Mouse (Mus musculus) megakaryocyte, adult 5-6 weeks (primary cell): ENCODE measurements around the gene Tnfrsf14. TPM values are rescaled to one million over a fixed set of nuclear protein-coding genes. Genes with fewer than 3 reads are reported as not detected.

ENCODE experiments used
- ATAC-seq: 2 replicates; pipeline ENCODE4 v1.8.0; 2016; ENCODE audit warnings: mild to moderate bottlenecking, inconsistent platforms; ENCODE audit not compliant: poor library complexity, severe bottlenecking
- total RNA-seq, 2 experiments: library from RNA; stranded (forward) in 1 of 2; stranded (reverse) in 1 of 2; fragments of 153-499, 151-499 nt in 1 of 2; fragments of 221-1000, 200-1000 nt in 1 of 2; gene quantifications; 2 replicates each; pipeline versions ENCODE4 v1.2.3 to v1.2.4; 2015 to 2017

The Tnfrsf14 gene
- total RNA-seq, 2 experiments from 2014 or later: 67.2 to 87.1 TPM

DNA sequence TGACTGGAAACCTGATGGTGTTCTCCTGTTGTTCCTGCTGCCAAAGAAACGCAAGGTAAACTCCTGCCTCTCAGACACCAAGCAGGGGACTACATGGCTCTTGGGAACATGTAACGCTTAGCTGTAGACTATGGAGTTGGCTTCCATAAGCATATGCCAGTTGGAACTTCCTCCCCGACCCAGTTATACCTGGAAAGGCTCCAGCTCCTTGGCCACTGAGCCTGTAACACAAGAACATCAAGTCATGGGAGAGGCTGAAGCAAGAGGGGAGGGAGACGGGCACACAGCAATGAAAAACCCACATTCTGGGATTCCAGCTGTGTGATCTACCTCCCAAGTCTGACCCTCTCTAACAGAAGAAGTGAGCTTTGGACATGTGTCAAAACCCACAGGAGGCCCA, 6.1 kb downstream of the Tnfrsf14 start:
- ATAC-seq: no peak

DNA sequence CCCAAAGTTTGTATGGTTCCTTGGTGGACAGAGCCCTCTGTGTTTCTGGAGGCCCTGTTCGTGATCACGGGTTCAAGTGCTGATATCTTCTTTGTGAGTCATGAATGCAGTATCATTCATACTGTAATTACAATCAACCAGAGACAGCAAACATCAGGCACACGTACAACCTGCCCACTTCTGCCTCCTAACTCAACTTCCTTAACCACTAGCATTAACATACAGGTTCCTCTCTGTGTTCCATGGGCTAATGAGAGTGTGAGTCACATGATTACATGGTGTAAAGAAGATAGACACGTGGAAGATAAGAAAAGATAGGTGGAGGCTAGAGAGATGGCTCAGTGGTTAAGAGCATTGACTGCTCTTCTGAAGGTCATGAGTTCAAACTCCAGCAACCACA, 11.7 kb downstream of the Tnfrsf14 start:
- peak; percentile 53 for ATAC-seq

DNA sequence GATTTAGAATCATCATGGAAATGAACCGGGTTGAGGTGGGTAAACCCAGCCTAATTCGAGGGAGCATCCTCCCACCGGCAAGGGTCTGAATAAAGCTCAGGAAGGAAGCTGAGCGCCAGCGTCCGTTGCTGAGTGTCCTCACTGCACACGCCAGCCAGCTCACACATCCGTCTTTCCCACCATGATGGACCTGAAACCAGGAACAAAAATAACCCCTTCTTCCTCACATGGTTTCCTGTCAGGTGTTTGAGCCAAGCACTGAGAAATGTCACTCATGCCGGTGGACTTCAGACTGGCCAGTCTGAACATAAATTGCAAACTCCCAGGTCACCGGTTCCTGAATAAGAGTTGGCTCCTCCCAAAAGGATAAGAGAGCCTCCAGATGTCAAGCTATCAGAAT, 13.1 kb downstream of the Tnfrsf14 start:
- peak; percentile 25 for ATAC-seq

DNA sequence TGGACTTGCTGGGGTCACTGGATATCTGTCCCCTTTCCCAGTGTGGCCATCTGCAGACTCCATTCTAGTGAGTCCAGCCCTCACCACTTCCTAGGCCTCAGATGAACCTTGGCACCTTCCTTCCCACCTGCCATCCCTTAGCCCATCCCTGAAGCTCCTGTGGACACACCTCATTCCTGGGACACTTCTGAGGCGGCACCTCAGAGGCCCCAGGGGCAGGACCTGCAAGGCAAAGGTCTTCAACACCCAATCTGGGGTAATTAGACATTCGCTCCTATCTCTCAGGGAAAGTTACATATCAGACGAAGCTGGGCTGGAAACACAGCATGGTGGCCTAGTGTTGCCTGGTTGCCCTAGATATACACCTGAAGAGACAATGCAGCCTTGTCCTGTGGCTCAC, 13.7 kb downstream of the Tnfrsf14 start:
- ATAC-seq: no peak

DNA sequence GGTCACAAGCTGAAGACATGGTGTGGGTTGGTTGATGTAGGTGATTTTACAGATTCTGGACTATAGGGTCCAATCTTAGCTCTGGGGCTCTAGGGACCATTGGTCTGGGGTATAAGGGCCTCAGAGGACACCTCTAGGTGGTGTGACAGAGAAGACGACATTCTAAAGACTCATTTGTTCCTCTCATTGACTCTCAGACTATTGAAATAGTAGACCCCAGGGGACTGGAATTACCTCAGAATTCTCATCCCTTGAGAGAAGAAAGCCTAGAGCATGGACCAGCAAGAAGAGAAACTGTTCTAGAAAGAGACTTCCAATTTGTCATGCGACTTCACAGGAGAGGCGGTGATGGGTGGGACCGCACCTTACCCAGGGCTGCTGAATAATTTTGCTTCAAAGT, 14.1 kb downstream of the Tnfrsf14 start:
- no peak for ATAC-seq

DNA sequence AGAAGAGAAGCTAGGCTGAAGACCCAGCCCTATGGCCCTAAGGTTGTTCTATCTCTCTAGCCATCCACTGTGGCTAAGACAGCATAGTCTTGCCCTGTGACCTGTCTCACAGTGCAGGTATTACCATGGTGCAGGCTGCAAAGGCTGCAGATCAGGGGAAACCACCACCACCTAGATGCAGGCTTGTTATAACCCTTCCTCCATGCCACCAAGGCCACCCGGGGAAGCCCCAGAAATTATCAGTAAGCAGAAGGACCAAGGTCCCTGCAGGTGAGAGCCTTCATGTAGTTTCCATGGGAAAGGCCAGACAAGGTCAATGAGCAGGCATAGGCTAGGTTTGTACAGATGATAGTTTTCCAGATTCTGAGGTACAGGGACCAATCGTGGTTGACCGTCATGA, 14.5 kb downstream of the Tnfrsf14 start:
- ATAC-seq: no peak

DNA sequence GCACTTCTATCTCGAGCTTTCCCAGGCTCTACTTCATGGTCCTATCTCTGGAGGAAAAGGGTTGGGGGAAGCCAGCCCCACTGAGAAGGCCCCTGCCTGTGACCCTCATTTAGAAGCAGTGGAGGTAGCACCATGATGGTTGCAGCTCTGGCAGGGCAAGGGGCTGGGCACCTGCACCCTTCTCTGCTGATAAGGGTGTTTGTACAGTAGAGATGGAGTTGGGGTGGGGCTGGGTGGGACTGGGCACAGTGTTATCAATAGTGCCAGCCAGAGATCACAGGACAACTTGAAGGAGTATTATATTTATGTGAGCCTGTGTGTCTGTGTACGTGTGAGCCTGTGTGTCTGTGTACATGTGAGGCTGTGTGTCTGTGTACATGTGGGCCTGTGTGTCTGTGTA, 16.7 kb downstream of the Tnfrsf14 start:
- peak; percentile 5; the same call in 1 of the 2 replicates for ATAC-seq

DNA sequence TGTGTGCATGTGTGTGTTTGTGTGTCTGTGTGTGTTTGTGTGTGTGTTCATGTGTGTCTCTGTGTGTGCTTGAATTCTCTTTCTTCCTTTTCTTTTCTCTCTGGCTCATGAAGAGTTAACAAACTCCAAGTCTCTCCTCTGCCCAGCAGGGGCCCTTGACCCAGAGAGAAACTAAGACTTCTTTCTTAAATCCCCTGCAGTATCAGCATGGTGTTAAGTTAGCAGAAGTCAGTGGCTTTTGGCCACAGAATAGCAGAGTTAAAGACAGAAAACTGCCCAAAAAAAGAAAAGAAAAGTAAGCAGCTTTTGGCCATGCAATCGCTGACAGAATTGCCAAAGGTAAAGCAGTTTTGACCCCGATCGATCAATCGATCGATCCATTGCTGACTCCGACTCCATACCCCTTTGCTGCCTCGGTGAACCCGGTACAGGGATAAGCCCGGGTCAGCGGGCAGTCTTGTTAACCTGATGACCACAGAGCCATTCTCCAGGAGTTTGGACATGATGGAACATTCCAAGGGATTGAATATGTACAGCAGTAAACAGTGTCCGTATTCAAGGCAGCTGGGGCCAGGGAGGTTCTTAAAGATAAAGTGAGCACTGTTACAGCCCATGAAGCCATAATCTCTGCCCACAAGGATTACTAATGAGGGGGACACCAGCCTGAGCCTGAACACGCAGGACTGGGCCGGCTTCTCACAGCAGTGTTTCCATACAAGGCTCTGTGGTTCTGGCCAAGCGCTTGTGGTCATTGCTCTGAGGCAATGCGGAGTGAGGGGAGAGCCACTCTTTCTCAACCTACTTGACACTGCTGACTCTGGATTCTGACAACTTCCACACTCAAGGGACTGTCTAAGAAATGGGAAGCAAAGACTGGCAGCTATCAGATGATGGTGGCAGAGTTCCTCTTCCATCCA, 17.5 kb downstream of the Tnfrsf14 start:
- ATAC-seq: peak; percentile 91

DNA sequence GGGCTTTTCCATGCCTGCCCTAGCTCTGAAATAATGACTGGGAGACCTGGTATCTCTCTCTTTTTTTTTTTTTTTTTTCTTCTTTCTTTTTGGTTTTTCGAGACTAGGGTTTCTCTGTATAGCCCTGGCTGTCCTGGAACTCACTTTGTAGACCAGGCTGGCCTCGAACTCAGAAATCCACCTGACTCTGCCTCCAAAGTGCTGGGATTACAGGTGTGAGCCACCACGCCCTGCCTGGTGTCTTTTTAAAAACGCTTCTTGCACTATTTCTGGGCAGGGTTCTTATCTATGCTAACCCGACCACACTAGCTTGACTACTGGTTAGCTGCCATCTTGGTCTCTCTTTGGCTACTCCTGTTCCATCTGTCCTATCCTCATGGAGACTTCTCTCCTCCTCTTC, 19.9 kb downstream of the Tnfrsf14 start:
- no peak for ATAC-seq

DNA sequence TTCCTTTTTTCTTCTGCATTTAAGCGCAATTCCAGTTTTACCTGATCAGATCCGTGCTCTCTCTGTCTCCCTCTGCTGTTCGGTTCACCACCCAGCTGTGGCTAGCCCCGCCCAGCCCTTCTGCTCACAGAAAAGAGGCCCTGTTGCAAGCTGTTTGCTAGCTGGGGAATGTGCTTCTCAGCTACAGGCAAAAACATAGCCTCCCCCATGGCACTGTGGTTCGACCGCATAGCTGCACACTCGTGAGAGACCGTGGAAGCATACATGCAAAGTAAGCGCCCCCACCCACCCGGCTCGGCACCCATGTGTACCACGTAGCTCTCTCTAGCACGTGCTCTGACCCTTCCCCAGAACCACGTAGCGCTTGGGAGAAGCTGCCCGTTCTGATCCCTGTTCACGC, 20.5 kb downstream of the Tnfrsf14 start:
- peak; percentile 53 for ATAC-seq

DNA sequence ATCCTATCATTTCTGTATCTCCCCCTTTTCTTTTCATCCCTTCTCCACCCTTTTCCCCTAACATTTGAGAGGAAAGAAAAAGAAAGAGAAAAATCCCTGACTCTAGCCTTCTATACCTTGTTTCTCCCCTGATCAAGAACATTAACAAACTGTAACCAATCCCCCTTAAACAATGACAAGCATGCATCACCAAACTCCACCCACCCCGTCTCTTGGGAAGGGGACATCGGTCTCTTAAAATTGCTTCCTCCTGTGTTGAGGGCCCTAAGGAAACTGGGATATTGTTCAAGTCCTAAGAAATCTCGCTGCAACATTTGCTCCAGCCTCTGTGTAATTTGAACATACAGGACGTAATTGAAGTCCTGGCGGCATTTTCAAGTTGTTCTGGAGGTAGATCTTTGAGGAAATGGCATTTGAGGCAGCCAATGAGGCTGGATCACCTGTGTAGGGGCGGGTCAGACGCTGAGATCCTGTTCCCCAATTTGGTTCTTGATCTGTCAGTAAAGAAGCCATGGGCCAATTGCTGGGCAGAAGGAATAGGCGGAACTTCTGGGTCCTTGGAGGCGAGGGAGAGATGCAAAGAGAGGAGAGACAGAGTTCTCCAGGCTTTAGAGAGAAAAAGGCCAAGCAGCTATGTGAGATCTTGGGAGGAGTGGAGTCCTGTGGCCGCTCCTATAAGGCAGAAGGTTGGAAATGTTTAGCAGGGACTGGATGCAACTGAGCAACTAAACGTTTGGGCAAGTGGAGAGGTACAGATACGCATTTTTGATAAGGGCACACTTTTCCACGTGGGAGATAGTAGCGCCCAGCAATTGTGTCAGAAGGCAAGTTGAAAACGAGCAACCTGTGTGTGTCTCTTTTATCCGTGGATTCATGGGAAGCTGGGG, 23.9 kb downstream of the Tnfrsf14 start:
- ATAC-seq: peak; percentile 87

DNA sequence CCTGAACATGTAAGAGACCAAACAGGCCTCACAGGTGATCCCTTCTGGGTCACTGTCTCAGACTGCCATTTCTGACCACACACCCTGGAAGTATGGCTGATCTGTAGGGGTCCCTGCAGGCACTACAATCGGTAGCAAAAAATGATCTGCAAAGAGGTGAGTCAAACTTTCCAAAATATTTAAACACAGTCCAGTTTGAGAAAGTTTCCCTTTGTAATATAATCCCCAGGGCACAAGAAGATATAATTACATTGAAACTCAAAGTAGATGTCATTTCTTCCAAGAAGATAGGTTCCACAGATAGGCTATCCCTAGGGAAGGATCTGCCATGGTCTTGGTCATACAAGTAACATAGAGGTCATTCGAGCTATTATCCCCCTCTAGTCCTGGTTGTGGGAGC, 26.0 kb downstream of the Tnfrsf14 start:
- no peak for ATAC-seq

DNA sequence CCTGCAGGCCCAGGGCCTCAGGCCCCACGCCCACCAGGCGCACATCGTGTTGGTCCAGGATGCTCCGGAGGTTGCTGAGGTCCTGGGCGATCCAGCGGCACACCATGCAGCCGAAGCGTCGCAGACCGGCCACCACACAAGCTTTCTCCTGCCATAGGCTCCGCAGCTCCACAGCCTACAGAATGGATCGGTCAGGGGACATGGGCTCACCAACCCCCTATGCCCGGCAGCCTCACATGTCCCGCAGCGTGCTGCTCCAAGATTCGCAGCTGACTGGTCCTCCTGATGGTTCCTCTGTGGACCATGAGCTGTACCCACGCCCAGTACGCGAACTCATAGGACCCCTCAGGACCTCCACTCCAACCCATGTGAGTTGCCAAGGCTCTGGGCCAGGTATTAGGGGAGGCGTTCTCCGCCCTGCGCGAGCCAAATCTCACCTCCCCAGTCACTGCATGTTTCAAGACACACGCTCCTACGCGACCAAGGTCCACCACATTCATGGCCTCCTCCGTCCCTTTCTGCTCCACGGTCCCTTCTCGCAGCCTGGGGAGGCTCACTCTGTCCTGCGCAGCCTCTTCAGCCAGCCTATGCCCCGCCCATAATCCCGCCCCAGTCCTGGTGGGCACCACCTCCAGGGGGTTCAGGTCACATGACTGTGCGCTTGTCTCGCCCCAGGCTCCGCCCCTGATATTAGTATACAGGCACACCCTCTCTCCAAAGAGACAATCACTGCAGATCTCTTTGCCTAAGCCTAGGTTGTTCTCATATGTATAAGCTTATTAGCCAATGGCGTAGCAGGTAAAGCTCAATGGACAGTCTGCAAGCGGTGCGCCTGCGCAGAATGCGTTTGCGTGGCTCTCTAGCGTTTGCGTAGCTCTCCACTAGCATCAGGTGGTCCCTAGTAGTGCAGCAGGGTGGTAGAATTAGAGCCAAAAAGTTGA, 29.6 kb downstream of the Tnfrsf14 start, which contains the start of gene Fam213b:
Fam213b (minus strand) TSS at position 630 of the 941 bp plus-strand sequence.
- ATAC-seq: peak; percentile 89

DNA sequence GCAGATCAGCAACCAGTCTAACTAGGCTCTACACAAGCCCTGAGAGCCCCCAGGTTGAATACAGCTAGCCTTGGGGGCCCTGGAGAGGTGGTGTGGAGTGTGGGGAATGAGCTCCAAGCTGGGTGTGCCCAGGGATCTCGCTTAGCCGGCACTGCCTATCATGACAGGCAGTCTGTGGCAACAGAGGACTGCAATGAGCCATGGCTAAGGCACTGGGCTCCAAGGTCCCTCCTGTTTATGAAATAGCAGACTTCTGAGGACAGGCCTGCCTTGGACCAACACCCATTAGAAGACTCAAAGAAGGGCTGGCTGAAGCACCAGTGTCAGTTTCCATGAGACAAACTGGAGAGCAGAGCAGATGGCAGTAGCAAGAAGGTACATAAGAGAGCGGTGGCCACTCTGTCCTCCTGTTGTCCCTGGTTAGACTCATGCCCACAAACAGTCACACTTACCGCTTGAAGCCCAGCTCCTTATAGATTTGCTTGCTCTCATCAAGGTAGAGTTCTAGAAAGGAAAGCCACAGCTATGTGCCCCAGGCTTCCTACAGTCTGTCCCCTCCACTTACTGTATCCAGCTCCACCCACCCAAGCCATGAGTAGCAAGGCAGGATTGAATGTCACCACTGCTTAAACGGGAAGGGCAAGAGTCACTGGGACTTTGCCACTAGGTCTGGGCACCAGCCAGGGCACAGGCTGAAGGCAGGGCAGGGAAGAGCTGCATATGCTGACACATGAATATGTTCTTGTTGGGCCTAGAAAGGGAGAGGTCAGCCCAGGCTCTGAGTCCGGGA, 30.5 kb downstream of the Tnfrsf14 start:
- ATAC-seq: no peak

DNA sequence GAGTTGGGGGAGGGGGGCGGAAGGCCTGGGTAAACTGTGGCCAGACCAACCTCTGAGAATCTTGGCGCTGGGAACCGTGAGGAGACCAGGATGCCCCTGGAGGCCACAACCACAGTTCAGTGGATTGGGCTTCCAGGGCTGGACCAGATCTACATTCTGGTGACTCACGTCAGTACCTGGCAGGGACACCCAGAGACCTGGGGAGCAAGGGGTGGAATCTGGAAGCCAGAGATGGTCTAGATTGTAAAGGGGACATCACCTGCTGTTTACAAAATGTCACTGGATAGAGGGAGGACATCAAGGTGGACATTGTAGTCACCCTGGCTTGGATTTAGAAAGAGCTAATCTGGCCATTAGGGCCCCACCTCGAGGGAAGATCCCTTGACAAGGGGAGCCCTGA, 32.8 kb downstream of the Tnfrsf14 start:
- ATAC-seq: no peak

DNA sequence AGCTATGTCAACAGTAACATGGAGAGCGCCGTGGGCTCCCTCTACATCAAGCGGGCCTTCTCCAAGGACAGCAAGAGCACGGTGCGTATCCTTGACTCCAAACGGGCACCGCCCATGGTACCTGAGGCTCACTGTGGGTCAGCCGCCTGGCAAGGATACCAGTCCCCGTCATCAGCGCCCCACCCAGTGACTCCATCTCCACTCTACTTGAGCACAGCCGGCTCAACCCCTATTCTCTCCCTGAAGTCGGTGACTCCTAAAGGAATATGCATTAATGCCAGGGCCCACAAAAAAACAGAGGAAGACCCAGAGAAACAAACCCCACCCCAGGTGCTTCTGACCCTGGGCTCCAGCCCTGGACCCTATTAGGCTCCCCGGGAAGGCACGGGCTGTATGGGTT, 37.5 kb downstream of the Tnfrsf14 start:
- no peak for ATAC-seq

DNA sequence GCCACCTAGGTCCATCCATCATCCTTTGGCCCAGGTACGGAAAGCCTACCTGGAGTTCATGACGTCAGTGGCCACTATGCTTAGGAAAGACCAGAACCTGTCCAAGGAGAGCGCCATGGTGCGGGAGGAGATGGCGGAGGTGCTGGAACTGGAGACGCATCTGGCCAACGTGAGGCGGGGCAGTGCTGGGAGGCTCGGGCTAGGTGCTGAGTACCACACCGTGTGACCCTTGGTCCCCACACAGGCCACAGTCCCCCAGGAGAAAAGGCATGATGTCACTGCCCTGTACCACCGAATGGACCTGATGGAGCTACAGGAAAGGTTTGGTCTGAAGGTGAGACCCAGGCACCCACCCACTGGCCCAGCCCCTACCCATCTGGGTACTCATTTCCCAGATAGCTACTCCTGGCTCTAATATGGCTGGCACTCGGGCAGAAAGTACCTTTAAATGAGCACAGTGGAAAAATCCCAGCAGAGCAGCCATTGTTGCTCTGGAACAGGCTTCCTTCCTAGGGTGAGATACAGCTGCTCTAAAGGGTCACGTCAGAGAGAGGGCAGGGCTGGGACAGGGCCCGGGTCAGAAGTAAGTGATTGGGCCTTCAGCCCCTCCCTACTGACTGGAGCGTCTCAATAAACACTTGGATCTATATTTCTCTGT, 40.6 kb downstream of the Tnfrsf14 start:
- no peak for ATAC-seq

DNA sequence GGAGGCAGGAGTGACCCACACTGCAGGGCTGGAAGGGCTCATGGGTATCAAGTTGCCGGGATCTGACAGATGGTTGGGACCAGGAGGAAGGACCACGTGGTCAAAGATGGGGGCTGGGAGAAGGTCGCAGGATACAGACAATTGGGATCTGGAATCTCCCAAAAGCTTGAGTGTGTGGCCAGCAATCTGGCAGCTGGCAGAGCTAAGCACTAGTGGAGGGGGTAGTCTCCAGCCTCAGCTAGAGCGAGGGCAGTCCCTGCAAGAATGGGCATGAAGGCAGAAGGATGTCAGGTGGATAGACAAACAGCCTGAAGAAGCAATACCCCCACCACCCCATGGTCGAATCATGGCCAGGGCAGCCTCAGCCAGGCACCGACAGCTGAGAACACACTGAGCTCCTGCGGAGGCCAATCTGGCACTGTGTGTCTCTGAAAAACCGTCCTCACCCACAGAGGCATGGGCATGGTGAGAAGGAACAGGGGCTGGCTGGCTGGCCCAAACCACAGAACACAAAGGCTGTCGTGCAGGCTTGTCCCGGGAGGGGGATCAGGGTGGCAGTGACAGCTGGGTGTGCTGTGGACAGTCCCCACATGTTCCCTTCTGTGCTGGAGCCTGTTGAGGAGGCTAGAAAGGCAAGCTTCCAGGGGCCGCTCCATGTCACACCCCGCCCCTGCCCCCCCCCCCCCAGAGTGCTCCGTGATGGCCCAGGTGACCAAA, 41.3 kb downstream of the Tnfrsf14 start:
- ATAC-seq: no peak

DNA sequence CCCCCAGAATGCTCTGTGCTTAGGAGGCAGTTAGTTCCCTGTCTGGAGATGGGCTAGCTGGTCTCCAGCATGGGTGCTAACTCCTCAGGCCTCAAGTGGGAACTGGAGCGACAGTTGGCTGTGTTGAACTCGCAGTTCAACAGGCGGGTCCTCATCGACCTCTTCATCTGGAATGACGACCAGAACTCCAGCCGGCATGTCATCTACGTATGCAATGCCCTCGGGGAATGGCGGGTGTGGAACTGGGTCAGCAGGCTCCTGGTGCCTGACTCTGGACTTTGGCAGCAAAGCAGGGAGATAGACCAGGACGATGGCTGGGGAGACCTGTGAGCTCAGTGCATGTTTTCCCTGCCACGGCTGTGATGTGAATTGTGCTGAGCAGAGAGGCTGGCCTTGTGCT, 42.9 kb downstream of the Tnfrsf14 start:
- no peak for ATAC-seq
